Mouse (Mus musculus) neural tube, embryonic 15.5 days (tissue): Measurements from ENCODE around the gene Lat2. TPM values are rescaled to one million over a fixed set of nuclear protein-coding genes. Genes with fewer than 3 reads are reported as not detected.
A peak's percentile ranks its signal among the peaks of the same experiment; 100 is the strongest.
"Not testable (repeated sequence)": the region's sequence is repeated elsewhere in the genome, so short reads cannot be mapped to it uniquely, and the experiment has no call there.

Source experiments
- ATAC-seq: fragments of 200-750 bp; cut with Nextera tagmentation; 2 replicates; pipeline ENCODE4 v1.8.0; 2017; ENCODE audit warnings: mild to moderate bottlenecking, moderate TSS enrichment, moderate library complexity; ENCODE audit not compliant: low FRiP score
- H3K27ac ChIP-seq: fragments of 300-500 bp; sonication (generic); replicated peaks from 2 replicates; pipeline ENCODE4 v1.5.1; 2015; ENCODE audit warnings: mild to moderate bottlenecking, inconsistent platforms
- H3K27me3 ChIP-seq: fragments of 300-500 bp; sonication (generic); replicated peaks from 2 replicates; pipeline ENCODE4 v1.6.1; 2015; ENCODE audit warnings: inconsistent platforms
- H3K36me3 ChIP-seq: fragments of 300-500 bp; sonication (generic); 2 replicates; pipeline ENCODE4 v1.6.1; 2015; ENCODE audit warnings: inconsistent platforms
- H3K4me1 ChIP-seq: fragments of 300-500 bp; sonication (generic); 2 replicates; pipeline ENCODE4 v1.6.1; 2015; ENCODE audit warnings: inconsistent platforms
- H3K4me2 ChIP-seq: fragments of 300-500 bp; sonication (generic); 2 replicates; pipeline ENCODE4 v1.6.1; 2015; ENCODE audit warnings: inconsistent platforms, mild to moderate bottlenecking, moderate library complexity
- H3K4me3 ChIP-seq: fragments of 300-500 bp; sonication (generic); replicated peaks from 2 replicates; pipeline ENCODE4 v1.5.1; 2015; ENCODE audit warnings: mild to moderate bottlenecking, inconsistent platforms
- H3K9ac ChIP-seq: fragments of 300-500 bp; sonication (generic); replicated peaks from 2 replicates; pipeline ENCODE4 v1.6.1; 2015; ENCODE audit warnings: mild to moderate bottlenecking, inconsistent platforms
- H3K9me3 ChIP-seq: fragments of 300-500 bp; sonication (generic); replicated peaks from 2 replicates; pipeline ENCODE4 v1.6.1; 2016; ENCODE audit warnings: inconsistent platforms
- WGBS: fragments of 180-500 bp; shearing (Covaris S2); methylation state at CpG from one replicate; pipeline ENCODE4 v1.1.7; 2015; ENCODE audit warnings: mixed read lengths; 5-methylcytosine and 5-hydroxymethylcytosine counted together
- polyA plus RNA-seq: library from polyadenylated mRNA; unstranded; fragments of >200 nt; fragmentation: Nextera tagmentation; extraction: Ambion mirVana; gene quantifications from 2 replicates; pipeline ENCODE4 v1.2.1, GENCODE M21; 2015

The Lat2 gene
- polyA plus RNA-seq: 3.4 and 3.9 TPM in 2 replicates

DNA sequence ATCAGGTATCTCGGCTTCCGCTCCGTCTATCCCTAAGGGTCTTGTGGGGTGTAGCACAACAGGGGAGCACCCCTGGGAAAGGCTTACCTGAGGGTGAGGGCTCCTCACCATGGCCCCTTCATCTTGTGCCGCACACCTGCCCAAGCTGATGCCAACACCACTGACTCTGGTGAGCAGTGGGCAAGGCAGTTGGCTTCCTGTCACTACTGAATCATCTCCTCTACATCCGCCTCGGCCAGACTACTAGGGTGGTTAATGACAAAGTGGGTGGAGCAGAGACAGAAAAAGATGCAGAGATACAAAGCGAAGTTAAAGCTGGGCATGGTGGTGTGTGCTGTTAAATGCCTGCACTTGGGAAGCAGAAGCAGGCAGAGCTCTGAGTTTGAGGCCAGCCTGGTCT lies at the start of gene Lat2:
Gene Lat2 (minus strand): TSS at position 224 of the 400 bp plus-strand sequence.
- Histone ChIP-seq H3K9ac (no peak within 1 kb of the TSS), H3K4me3 (no peak within 1 kb of the TSS), H3K27me3 (no peaks in the 10 kb centered on the region), H3K36me3 (peaks cover 27% of the 10 kb centered on the region), H3K27ac (no peak within 1 kb of the TSS), H3K4me2 (no peak within 1 kb of the TSS), H3K9me3 (no peaks in the 10 kb centered on the region), H3K4me1 (no peaks in the 10 kb centered on the region)
- ATAC-seq: no peak
- 87% methylated on average over 7 of the region's 7 CpGs for WGBS

GRCm38 (mm10) chr5:134656708-134657107 lies 41.9 kb upstream of the Lat2 start:
- Histone ChIP-seq H3K36me3 (peaks cover 51% of the 10 kb centered on the region), H3K9ac (no peak overlapping the region), H3K4me1 (no peaks in the 10 kb centered on the region), H3K4me3 (no peak overlapping the region), H3K4me2 (no peak overlapping the region), H3K9me3 (no peaks in the 10 kb centered on the region), H3K27me3 (no peaks in the 10 kb centered on the region), H3K27ac (no peak overlapping the region)
- WGBS: 61% methylated on average over 4 of the region's 4 CpGs
- ATAC-seq: 0 out of 2 replicates have a peak, but pooled peaks have one; percentile 28

DNA sequence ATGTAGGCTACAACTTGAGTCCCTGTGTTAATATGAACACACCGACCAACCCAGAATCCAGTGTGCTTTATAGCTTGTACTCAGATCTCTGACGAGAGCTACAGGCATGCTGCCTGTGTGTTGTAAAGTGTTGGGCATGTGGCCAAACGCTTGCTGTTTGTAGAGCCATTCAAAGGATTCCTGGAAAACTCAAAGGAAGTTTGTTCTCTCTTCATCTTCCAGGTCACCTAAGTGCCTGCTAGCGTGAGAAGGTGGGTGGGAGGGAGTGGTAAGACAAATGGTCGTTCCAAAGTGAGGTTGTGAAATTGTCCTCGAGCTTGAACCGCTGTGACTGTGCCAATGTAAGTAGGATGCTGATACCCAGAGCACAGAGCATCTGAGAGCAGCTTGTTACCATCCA lies 37.2 kb upstream of the Lat2 start:
- Histone ChIP-seq H3K4me2 (no peak overlapping the region), H3K27me3 (no peaks in the 10 kb centered on the region), H3K9ac (no peak overlapping the region), H3K27ac (no peak overlapping the region), H3K36me3 (peaks cover 8% of the 10 kb centered on the region), H3K4me1 (no peaks in the 10 kb centered on the region), H3K9me3 (no peaks in the 10 kb centered on the region), H3K4me3 (no peak overlapping the region)
- WGBS: 49% methylated on average over 7 of the region's 7 CpGs
- no peak for ATAC-seq

GRCm38 (mm10) chr5:134650926-134651325 lies 36.1 kb upstream of the Lat2 start:
- no peak for ATAC-seq
- Histone ChIP-seq H3K9me3 (no peaks in the 10 kb centered on the region), H3K27me3 (no peaks in the 10 kb centered on the region), H3K36me3 (no peaks in the 10 kb centered on the region; the same call in 1 of the 2 replicates), H3K9ac (no peak overlapping the region), H3K27ac (no peak overlapping the region), H3K4me3 (no peak overlapping the region), H3K4me1 (no peaks in the 10 kb centered on the region), H3K4me2 (no peak overlapping the region)
- 49% methylated on average over 4 of the region's 5 CpGs for WGBS

- not testable (repeated sequence) for H3K27me3 ChIP-seq, H3K4me2 ChIP-seq, H3K9me3 ChIP-seq, H3K36me3 ChIP-seq, ATAC-seq, H3K4me3 ChIP-seq, H3K4me1 ChIP-seq, H3K9ac ChIP-seq, H3K27ac ChIP-seq
- 78% methylated on average over 2 of the region's 4 CpGs for WGBS
Observed at GRCm38 (mm10) chr5:134648976-134649375, 34.2 kb upstream of the Lat2 start.

GRCm38 (mm10) chr5:134647394-134647793 lies 32.6 kb upstream of the Lat2 start:
- ATAC-seq: no peak
- Histone ChIP-seq H3K27ac (no peak overlapping the region), H3K36me3 (no peaks in the 10 kb centered on the region), H3K4me2 (no peak overlapping the region), H3K27me3 (no peaks in the 10 kb centered on the region), H3K9ac (no peak overlapping the region), H3K4me3 (no peak overlapping the region), H3K4me1 (no peaks in the 10 kb centered on the region), H3K9me3 (no peaks in the 10 kb centered on the region)
- WGBS: 83% methylated on average over 2 of the region's 2 CpGs

- 74% methylated on average over 4 of the region's 4 CpGs for WGBS
- H3K9ac ChIP-seq: no peak overlapping the region
- no peaks in the 10 kb centered on the region for H3K36me3 ChIP-seq
- ATAC-seq: no peak
- H3K4me3 ChIP-seq: no peak overlapping the region
- H3K4me1 ChIP-seq: no peaks in the 10 kb centered on the region
- no peaks in the 10 kb centered on the region for H3K9me3 ChIP-seq
- H3K4me2 ChIP-seq: no peak overlapping the region
- H3K27me3 ChIP-seq: no peaks in the 10 kb centered on the region
- no peak overlapping the region for H3K27ac ChIP-seq
Observed at GRCm38 (mm10) chr5:134646461-134646860, 31.6 kb upstream of the Lat2 start.

DNA sequence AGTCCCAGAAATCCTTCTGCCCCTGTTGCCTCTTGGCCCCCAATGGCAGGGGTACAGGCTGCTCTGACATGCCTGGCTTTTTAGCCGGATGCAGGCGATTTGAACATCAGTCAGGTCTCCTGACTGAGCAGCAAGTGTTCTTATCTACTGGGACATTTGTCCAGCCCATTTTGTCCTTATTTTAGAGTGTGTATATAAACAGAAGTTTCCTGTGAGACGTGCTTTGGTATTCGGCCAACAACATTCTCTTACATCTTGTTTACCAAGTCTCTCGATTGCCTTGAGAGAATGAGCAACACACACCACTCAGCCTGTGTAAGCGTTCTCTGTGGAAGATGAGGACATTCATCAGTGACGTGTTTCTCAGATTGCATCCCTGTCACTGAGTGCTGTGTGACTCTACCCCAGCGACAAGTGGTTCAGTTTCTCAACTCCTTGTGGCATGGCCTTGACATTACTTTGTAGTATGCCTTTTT lies 29.9 kb upstream of the Lat2 start:
- 71% methylated on average over 8 of the region's 8 CpGs for WGBS
- H3K4me1 ChIP-seq: peaks cover 2% of the 10 kb centered on the region
- no peak overlapping the region for H3K4me2 ChIP-seq
- no peak overlapping the region for H3K4me3 ChIP-seq
- no peaks in the 10 kb centered on the region for H3K27me3 ChIP-seq
- no peak for ATAC-seq
- H3K9ac ChIP-seq: no peak overlapping the region
- 0 out of 2 replicates have a peak overlapping the region, but pooled peaks have one; percentile 23 for H3K27ac ChIP-seq
- H3K36me3 ChIP-seq: no peaks in the 10 kb centered on the region
- no peaks in the 10 kb centered on the region for H3K9me3 ChIP-seq

- Histone ChIP-seq H3K9me3 (no peaks in the 10 kb centered on the region), H3K27me3 (no peaks in the 10 kb centered on the region), H3K27ac (0 out of 2 replicates have a peak overlapping the region, but pooled peaks have one; percentile 23), H3K4me2 (no peak overlapping the region), H3K9ac (no peak overlapping the region), H3K4me1 (peaks cover 4% of the 10 kb centered on the region), H3K36me3 (no peaks in the 10 kb centered on the region), H3K4me3 (no peak overlapping the region)
- ATAC-seq: no peak
- 86% methylated on average over 1 of the region's 1 CpGs for WGBS
Observed at GRCm38 (mm10) chr5:134644121-134644520, 29.3 kb upstream of the Lat2 start.

- Histone ChIP-seq H3K9ac (no peak overlapping the region), H3K9me3 (no peaks in the 10 kb centered on the region), H3K4me2 (no peak overlapping the region), H3K27me3 (no peaks in the 10 kb centered on the region), H3K36me3 (peaks cover 7% of the 10 kb centered on the region), H3K4me3 (no peak overlapping the region), H3K27ac (no peak overlapping the region), H3K4me1 (peaks cover 27% of the 10 kb centered on the region)
- 99% methylated on average over 3 of the region's 3 CpGs for WGBS
- ATAC-seq: no peak
Observed at GRCm38 (mm10) chr5:134640371-134640770, 25.5 kb upstream of the Lat2 start.

DNA sequence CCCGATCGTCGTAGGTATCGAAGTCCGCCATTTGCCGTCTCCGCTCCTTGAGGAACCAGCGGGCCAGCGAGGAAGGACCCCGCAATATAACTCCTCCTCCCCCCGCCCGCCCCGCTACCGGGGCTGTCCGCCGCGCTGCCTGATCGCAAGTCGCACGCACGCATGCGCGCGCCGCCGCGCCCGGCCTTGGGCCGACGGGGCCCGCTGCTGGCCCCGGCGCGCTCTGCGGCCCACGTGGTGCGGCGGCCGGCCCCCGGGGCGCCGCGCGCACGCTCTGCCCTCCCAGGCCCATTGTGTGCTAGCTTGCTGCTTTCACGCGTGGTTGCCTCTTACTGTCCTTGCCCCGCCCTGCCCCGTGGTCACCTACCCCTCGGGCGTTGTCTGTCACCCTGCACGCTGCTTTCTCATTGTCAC lies 24.5 kb upstream of the Lat2 start, which contains the start of gene Eif4h:
Gene Eif4h (minus strand): TSS at position 222 of the 414 bp plus-strand sequence.
- Histone ChIP-seq H3K4me2 (peak within 1 kb of the TSS; percentile 80), H3K36me3 (peaks cover 11% of the 10 kb centered on the region), H3K27ac (peak within 1 kb of the TSS; percentile 97), H3K4me3 (peak within 1 kb of the TSS; percentile 98), H3K9me3 (no peaks in the 10 kb centered on the region), H3K27me3 (no peaks in the 10 kb centered on the region), H3K4me1 (peaks cover 32% of the 10 kb centered on the region), H3K9ac (peak within 1 kb of the TSS; percentile 98)
- under 1% methylated on average over 52 of the region's 52 CpGs for whole genome bisulfite sequencing
- peak; percentile 91 for ATAC-seq

GRCm38 (mm10) chr5:134638461-134639268 lies 23.8 kb upstream of the Lat2 start:
- Histone ChIP-seq H3K9me3 (no peaks in the 10 kb centered on the region), H3K27ac (peak overlapping the region; percentile 97), H3K4me3 (peak overlapping the region; percentile 98), H3K4me1 (peaks cover 35% of the 10 kb centered on the region), H3K27me3 (no peaks in the 10 kb centered on the region), H3K9ac (peak overlapping the region; percentile 98), H3K36me3 (peaks cover 11% of the 10 kb centered on the region), H3K4me2 (peak overlapping the region; percentile 80)
- ATAC-seq: peak; percentile 76
- 0% methylated on average over 63 of the region's 85 CpGs for WGBS
